Mouse (Mus musculus): ENCODE results near the gene Mtch1.
A peak's percentile ranks its signal among the peaks of the same experiment; 100 is the strongest.
"Not testable (repeated sequence)": the region's sequence is repeated elsewhere in the genome, so short reads cannot be mapped to it uniquely, and the experiment has no call there.

The Mtch1 gene

GRCm38 (mm10) chr17:29363109-29363508 is 15.4 kb upstream of the Mtch1 start:
- no peak for DNase-seq (ENCODE audit: inconsistent age in 2 of 2, low spot score in 1 of 2)

GRCm38 (mm10) chr17:29361982-29362691 is 14.4 kb upstream of the Mtch1 start:
- DNase-seq (ENCODE audit: inconsistent age in 2 of 2, low spot score in 1 of 2), result peak; percentile 7 to 32

GRCm38 (mm10) chr17:29360761-29361221 is 13.1 kb upstream of the Mtch1 start, which contains the start of gene Fgd2:
TSS of gene Fgd2 (plus strand) at chr17:29360914.
- peak in 1 of 2 experiments; percentile 41 for DNase-seq (ENCODE audit: inconsistent age in 2 of 2, low spot score in 1 of 2)

- DNase-seq (ENCODE audit: inconsistent age in 2 of 2, low spot score in 1 of 2), result no peak
Observed at GRCm38 (mm10) chr17:29358928-29359327, 11.2 kb upstream of the Mtch1 start.

- DNase-seq (ENCODE audit: inconsistent age in 2 of 2, low spot score in 1 of 2), result no peak
Observed at GRCm38 (mm10) chr17:29356882-29357281, 9.1 kb upstream of the Mtch1 start.

- DNase-seq (ENCODE audit: inconsistent age in 2 of 2, low spot score in 1 of 2), result peak in 1 of 2 experiments; percentile 88
Observed at GRCm38 (mm10) chr17:29356479-29356856, 8.7 kb upstream of the Mtch1 start.

GRCm38 (mm10) chr17:29355841-29356478 is 8.2 kb upstream of the Mtch1 start:
- peak; percentile 79 to 91 for DNase-seq (ENCODE audit: inconsistent age in 2 of 2, low spot score in 1 of 2)

GRCm38 (mm10) chr17:29355461-29355840 is 7.7 kb upstream of the Mtch1 start:
- no peak for DNase-seq (ENCODE audit: inconsistent age in 2 of 2, low spot score in 1 of 2)

- DNase-seq (ENCODE audit: inconsistent age in 2 of 2, low spot score in 1 of 2), result not testable (repeated sequence)
Observed at GRCm38 (mm10) chr17:29351056-29351455, 3.3 kb upstream of the Mtch1 start.

- DNase-seq (ENCODE audit: inconsistent age in 2 of 2, low spot score in 1 of 2), result no peak
Observed at GRCm38 (mm10) chr17:29348996-29349395, 1.3 kb upstream of the Mtch1 start.

GRCm38 (mm10) chr17:29347126-29347644 is 549 bp downstream of the Mtch1 start:
- no peak for DNase-seq (ENCODE audit: inconsistent age in 2 of 2, low spot score in 1 of 2)

GRCm38 (mm10) chr17:29346496-29347125 is 1.1 kb downstream of the Mtch1 start:
- DNase-seq (ENCODE audit: inconsistent age in 2 of 2, low spot score in 1 of 2), result peak; percentile 51 to 80

GRCm38 (mm10) chr17:29345272-29345671 is 2.5 kb downstream of the Mtch1 start:
- DNase-seq (ENCODE audit: inconsistent age in 2 of 2, low spot score in 1 of 2), result no peak

- no peak for DNase-seq (ENCODE audit: inconsistent age in 2 of 2, low spot score in 1 of 2)
Observed at GRCm38 (mm10) chr17:29343241-29343640, 4.5 kb downstream of the Mtch1 start.

- no peak for DNase-seq (ENCODE audit: inconsistent age in 2 of 2, low spot score in 1 of 2)
Observed at GRCm38 (mm10) chr17:29342010-29342910, 5.5 kb downstream of the Mtch1 start.

GRCm38 (mm10) chr17:29341591-29342003 is 6.1 kb downstream of the Mtch1 start:
- peak; percentile 70 to 76 for DNase-seq (ENCODE audit: inconsistent age in 2 of 2, low spot score in 1 of 2)

- DNase-seq (ENCODE audit: inconsistent age in 2 of 2, low spot score in 1 of 2), result peak in 1 of 2 experiments; percentile 41
Observed at GRCm38 (mm10) chr17:29340406-29341261, 7.1 kb downstream of the Mtch1 start.

GRCm38 (mm10) chr17:29339170-29339768 is 8.5 kb downstream of the Mtch1 start:
- DNase-seq (ENCODE audit: inconsistent age in 2 of 2, low spot score in 1 of 2), result no peak
